Mouse (Mus musculus): ENCODE data around the gene Zdhhc6. TPM values are rescaled to one million over a fixed set of nuclear protein-coding genes. Genes with fewer than 3 reads are reported as not detected.

The Zdhhc6 gene
- polyA plus RNA-seq, 1 experiment: 15.4 TPM

GRCm38 (mm10) chr19:55313649-55314048 is 2.2 kb downstream of the Zdhhc6 start:
- WGBS: 93% methylated on average over 2 of the region's 2 CpGs
- DNase-seq (ENCODE audit: low read depth, low spot score): no peak

- 92% methylated on average over 8 of the region's 8 CpGs for WGBS
- DNase-seq (ENCODE audit: low read depth, low spot score): no peak
These were observed 4.0 kb downstream of the Zdhhc6 start for GRCm38 (mm10) chr19:55311874-55312273.

- no peak for DNase-seq (ENCODE audit: low read depth, low spot score)
These were observed 10.8 kb downstream of the Zdhhc6 start for GRCm38 (mm10) chr19:55305024-55305423.

GRCm38 (mm10) chr19:55300525-55300924 is 15.3 kb downstream of the Zdhhc6 start:
- WGBS: 90% methylated on average over 3 of the region's 3 CpGs
- DNase-seq (ENCODE audit: low read depth, low spot score): no peak

GRCm38 (mm10) chr19:55299378-55299777 is 16.5 kb downstream of the Zdhhc6 start:
- DNase-seq (ENCODE audit: low read depth, low spot score): no peak
- WGBS: 94% methylated on average over 1 of the region's 1 CpGs

- no peak for DNase-seq (ENCODE audit: low read depth, low spot score)
- 50% methylated on average over 5 of the region's 5 CpGs for WGBS
These were observed 17.9 kb downstream of the Zdhhc6 start for GRCm38 (mm10) chr19:55297961-55298360.

GRCm38 (mm10) chr19:55297489-55297888 is 18.3 kb downstream of the Zdhhc6 start:
- 85% methylated on average over 2 of the region's 2 CpGs for WGBS
- DNase-seq (ENCODE audit: low read depth, low spot score): no peak

GRCm38 (mm10) chr19:55296301-55296700 is 19.5 kb downstream of the Zdhhc6 start:
- 87% methylated on average over 2 of the region's 2 CpGs for WGBS
- no peak for DNase-seq (ENCODE audit: low read depth, low spot score)

- WGBS: 76% methylated on average over 3 of the region's 3 CpGs
- no peak for DNase-seq (ENCODE audit: low read depth, low spot score)
These were observed 20.3 kb downstream of the Zdhhc6 start for GRCm38 (mm10) chr19:55295556-55295955.

GRCm38 (mm10) chr19:55295075-55295474 is 20.8 kb downstream of the Zdhhc6 start:
- no peak for DNase-seq (ENCODE audit: low read depth, low spot score)
- 87% methylated on average over 9 of the region's 9 CpGs for WGBS

- no peak for DNase-seq (ENCODE audit: low read depth, low spot score)
- WGBS: 51% methylated on average over 4 of the region's 4 CpGs
These were observed 22.7 kb downstream of the Zdhhc6 start for GRCm38 (mm10) chr19:55293175-55293574.

GRCm38 (mm10) chr19:55292210-55292850 is 23.5 kb downstream of the Zdhhc6 start:
- WGBS: 93% methylated on average over 2 of the region's 2 CpGs
- DNase-seq (ENCODE audit: low read depth, low spot score): no peak

- DNase-seq (ENCODE audit: low read depth, low spot score): no peak
- 88% methylated on average over 2 of the region's 2 CpGs for WGBS
These were observed 25.1 kb downstream of the Zdhhc6 start for GRCm38 (mm10) chr19:55290621-55291270.

- no peak for DNase-seq (ENCODE audit: low read depth, low spot score)
These were observed 26.9 kb downstream of the Zdhhc6 start for GRCm38 (mm10) chr19:55288974-55289373.

- WGBS: 86% methylated on average over 4 of the region's 4 CpGs
- DNase-seq (ENCODE audit: low read depth, low spot score): no peak
These were observed 29.8 kb downstream of the Zdhhc6 start for GRCm38 (mm10) chr19:55286034-55286433.

GRCm38 (mm10) chr19:55284093-55284492 is 31.7 kb downstream of the Zdhhc6 start:
- DNase-seq (ENCODE audit: low read depth, low spot score): no peak
- WGBS: 92% methylated on average over 4 of the region's 4 CpGs

- no peak for DNase-seq (ENCODE audit: low read depth, low spot score)
- WGBS: 81% methylated on average over 3 of the region's 3 CpGs
These were observed 39.1 kb downstream of the Zdhhc6 start for GRCm38 (mm10) chr19:55276770-55277169.

GRCm38 (mm10) chr19:55276100-55276499 is 39.7 kb downstream of the Zdhhc6 start:
- WGBS: 85% methylated on average over 4 of the region's 4 CpGs
- DNase-seq (ENCODE audit: low read depth, low spot score): no peak

GRCm38 (mm10) chr19:55273340-55273739 is 42.5 kb downstream of the Zdhhc6 start:
- DNase-seq (ENCODE audit: low read depth, low spot score): no peak
- 79% methylated on average over 6 of the region's 6 CpGs for WGBS

GRCm38 (mm10) chr19:55271448-55271847 is 44.4 kb downstream of the Zdhhc6 start:
- DNase-seq (ENCODE audit: low read depth, low spot score): no peak
- WGBS: 62% methylated on average over 3 of the region's 3 CpGs

GRCm38 (mm10) chr19:55269051-55269450 is 46.8 kb downstream of the Zdhhc6 start:
- WGBS: 85% methylated on average over 5 of the region's 5 CpGs
- DNase-seq (ENCODE audit: low read depth, low spot score): no peak

- WGBS: 18% methylated on average over 3 of the region's 3 CpGs
- DNase-seq (ENCODE audit: low read depth, low spot score): no peak
These were observed 47.7 kb downstream of the Zdhhc6 start for GRCm38 (mm10) chr19:55268150-55268549.
